Mouse (Mus musculus): Measurements from ENCODE around the gene Hadhb. TPM values are rescaled to one million over a fixed set of nuclear protein-coding genes. Genes with fewer than 3 reads are reported as not detected.
"Not testable (repeated sequence)": the region's sequence is repeated elsewhere in the genome, so short reads cannot be mapped to it uniquely, and the experiment has no call there.

The Hadhb gene
- total RNA-seq, 2 experiments from 2014 or later = 79.1 to 135 TPM

DNA sequence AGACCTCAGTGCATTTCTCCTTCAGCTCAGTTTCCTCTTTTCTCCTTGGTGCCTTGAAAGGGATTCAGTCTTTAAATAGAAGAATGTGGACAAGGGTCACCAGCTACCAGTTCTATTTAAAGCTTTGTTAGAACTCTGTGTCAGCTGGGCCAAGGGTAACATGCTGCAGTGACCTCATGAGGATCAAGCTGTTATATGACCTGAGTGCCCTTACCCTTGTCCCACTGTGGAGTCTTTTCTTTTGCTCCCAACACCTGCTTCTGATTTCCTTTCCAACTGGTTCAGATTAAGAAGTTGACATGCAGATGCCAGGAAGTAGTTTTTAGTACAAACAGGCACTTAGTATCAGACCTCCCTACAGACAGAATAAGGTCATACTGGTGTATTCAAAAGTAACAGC, 17.1 kb downstream of the Hadhb start:
- ATAC-seq (replicated peaks; ENCODE audit: poor library complexity, severe bottlenecking) = no peak

DNA sequence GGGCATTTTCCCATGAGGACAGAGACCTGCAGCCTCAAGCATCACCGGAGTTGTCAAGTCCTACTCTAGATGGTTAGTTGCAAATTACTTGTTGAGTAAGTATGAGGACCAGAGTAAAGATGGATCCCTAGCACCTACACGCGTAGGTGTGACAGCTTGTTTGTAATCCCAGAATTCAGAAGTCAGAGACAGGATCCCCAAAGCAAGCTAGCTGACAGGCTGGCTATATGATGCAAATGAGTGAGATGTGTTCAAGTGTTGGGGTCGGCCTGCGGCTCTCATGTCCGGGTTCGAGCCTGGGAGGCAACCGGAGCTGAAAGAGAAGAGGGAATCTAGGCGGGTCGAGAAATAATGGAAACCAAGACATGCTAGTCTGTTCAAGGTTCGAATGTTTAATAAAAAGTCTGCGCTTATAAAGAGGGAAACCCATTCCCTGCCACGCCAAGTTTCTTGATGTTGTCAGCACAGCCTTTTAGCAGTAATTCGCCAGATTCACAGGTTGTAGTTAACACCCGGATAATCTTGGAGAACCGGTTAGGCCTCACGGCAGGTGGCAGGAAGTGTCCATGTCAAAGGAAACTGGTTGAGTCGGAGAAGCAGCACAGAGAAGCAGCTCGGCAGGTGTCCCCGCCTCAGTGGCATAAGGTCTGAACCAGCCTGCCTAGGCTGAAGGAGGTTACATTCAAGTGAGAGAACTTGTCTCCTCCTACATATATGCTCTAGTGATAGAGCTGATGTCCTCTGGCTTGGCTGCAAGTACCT, 18.1 kb downstream of the Hadhb start:
- no peak for ATAC-seq (replicated peaks; ENCODE audit: poor library complexity, severe bottlenecking)

- ATAC-seq (replicated peaks; ENCODE audit: poor library complexity, severe bottlenecking) = no peak
Observed at GRCm38 (mm10) chr5:30175811-30176210, 20.8 kb downstream of the Hadhb start.

DNA sequence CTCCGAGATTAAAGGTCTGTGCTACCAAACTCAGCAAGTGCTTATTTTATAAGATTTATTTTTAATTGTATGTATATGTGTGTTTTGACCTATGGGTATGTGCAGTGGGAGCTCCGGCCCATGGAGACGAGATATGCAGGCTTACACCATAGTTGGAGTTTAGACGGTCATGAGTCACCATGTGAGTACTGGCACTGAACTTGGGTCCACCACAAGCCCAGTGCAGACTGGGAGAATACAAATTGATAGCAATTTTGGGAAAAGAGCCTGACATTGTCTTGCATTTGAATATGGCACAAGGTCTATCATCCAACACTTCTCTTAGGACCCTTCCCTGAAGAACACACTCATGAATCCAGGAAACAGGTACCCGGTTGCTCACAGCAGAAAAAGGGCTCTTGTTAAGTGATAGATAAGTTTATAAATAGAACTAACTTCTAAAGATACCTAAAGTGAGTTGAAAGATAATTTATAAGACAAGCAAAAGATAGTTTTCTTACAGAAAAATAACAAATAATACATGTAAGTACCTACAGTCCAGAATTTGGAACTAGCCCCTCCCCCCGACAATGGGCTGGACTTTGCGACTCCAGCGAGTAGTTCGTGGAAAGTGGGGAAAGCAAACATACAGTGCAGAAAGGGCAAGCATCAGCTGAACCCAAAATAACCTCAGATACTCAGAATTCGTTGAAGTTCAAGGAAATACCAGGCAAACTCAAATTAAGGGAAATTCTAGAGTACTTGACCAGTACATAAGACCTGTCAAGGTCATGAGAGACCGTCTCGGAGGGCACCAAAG, 32.8 kb downstream of the Hadhb start:
- ATAC-seq (replicated peaks; ENCODE audit: poor library complexity, severe bottlenecking) = no peak

- no peak for ATAC-seq (replicated peaks; ENCODE audit: poor library complexity, severe bottlenecking)
Observed at GRCm38 (mm10) chr5:30192452-30192851, 37.4 kb downstream of the Hadhb start.

DNA sequence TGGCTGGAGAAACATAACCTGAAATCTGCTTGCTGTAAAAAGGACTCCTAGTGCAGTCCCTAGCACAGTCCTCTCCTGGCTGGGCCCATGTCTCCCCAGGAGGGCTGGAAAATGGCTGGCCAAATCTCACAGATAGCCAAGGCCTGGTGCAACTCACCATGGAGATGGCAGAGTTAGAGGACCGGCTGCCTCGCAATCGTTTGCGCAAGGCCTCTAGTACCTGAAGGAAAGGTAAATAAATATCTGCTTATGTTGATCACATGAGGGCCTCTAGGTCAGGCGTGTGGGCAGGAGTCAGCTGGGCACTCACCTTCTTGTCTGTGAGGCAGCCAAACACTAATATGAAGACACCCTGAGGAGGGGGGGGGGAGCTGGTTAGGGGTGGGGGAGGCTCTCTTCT, 40.3 kb downstream of the Hadhb start:
- no peak for ATAC-seq (replicated peaks; ENCODE audit: poor library complexity, severe bottlenecking)

- peak; percentile 63 for ATAC-seq (replicated peaks; ENCODE audit: poor library complexity, severe bottlenecking)
Observed at GRCm38 (mm10) chr5:30198257-30198656, 43.2 kb downstream of the Hadhb start.

GRCm38 (mm10) chr5:30201521-30201920, 46.5 kb downstream of the Hadhb start:
- ATAC-seq (replicated peaks; ENCODE audit: poor library complexity, severe bottlenecking) = peak; percentile 36; the same call in 1 of the 2 replicates

DNA sequence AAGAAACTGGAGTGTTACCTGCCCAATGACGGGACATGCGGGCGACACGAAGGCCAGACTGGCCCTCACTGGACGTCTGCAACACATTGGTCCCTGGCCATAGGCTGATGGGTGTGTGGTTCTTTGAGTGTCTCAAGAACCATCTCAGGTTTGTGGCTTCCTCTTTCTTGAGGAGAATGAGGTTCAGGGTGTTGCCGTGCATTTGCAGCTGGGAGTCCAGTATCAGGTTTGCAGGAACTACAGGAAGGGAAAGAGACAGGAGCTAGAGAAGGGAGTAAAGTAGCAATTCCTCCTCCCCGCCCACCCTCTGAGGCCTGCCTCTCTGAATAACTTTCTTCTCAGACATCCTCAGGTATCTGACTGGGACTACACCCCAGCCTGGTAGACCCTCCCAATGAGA, 47.2 kb downstream of the Hadhb start:
- ATAC-seq (replicated peaks; ENCODE audit: poor library complexity, severe bottlenecking) = peak; percentile 38; the same call in 1 of the 2 replicates

DNA sequence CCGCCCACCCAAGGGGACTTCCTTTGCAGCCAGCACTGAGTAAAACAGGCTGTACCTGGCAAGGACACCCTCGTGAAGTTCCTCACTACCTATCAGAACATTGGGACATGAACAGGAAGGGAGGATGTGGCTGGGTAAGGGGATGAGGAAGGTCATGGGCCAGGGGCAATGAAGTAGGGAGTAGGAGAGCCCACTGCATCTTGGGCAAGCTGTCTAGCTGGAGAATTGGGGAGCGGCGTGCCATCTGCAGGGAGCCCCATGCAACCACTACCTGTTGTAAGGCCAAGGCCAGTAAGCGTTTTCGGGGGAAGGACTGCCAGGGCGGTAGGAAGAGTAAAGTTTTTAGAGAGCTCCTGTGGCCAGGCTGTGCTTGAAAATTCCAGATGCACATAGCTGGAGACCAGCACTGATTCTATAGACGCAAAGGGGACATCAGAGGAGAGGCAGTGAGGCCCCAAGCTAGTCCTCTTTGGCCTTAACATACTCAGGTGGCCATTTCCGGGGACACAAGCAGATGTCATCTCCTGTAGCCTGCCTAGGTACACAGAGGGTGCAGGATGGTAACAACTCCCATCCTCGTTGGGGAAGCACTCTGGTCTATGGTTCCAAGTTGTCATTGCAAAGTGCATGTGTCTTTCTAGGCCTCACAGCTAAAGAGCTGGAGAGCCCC, 48.3 kb downstream of the Hadhb start:
- no peak for ATAC-seq (replicated peaks; ENCODE audit: poor library complexity, severe bottlenecking)

DNA sequence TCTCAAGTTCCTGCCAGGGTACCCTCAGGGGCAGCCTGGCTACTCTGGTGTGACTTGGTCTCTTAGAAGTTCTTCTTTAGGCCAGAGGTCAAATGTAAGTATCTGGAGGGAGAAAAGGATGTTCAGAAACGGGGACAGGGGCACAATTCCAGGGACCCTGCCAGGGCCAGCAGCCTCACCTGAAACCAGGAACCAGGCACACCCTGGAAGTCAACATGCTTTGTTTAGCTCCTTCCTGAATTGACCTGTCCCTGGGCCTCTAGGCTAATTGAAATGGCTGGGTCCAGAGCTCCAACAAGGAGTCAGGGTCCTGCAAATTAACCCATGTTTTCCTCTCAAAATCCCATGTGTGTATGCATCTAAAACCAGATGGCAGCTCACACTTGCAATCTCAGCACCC, 49.4 kb downstream of the Hadhb start:
- no peak for ATAC-seq (replicated peaks; ENCODE audit: poor library complexity, severe bottlenecking)

DNA sequence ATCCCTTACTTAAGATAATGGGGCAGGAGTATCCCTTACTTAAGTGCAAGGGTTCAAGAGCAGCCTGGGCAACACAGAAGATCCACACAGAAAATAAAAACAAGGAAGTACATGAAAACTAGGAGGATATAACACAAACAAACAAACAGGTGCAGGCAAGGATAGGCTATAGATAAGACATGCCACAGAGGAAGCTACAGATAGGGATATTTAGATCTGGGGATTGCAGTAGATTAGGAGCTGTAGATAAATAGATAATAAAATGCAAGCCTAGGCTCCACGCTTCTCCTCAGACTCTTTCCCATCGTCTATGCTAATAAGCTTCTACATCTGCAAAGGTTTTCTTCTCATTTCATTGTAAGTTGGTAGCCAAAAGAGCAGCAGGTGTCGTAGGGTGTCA, 50.0 kb downstream of the Hadhb start:
- ATAC-seq (replicated peaks; ENCODE audit: poor library complexity, severe bottlenecking) = no peak

- no peak for ATAC-seq (replicated peaks; ENCODE audit: poor library complexity, severe bottlenecking)
Observed at GRCm38 (mm10) chr5:30205493-30205892, 50.4 kb downstream of the Hadhb start, which contains the start of gene Adgrf3. Gene Adgrf3, minus strand, starts transcription at chr5:30205722.

DNA sequence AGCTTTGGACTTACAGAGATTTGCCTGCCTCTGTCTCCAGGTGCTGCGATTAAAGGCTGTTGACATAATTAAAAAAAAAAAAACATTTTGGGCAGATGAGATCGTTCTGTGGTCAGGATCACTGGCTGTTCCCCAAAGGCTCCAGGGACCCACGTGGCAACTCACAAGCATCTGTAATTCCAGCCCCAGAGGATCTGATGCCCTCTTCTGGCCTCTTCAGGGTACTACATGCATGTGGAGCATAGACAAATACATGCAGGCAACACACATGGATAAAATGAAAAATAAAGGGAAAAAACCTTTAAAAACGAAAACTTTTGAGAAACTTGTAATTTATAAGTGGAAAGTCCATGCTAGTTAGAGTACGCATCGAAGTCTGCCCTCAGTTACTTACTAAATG, 52.2 kb downstream of the Hadhb start:
- ATAC-seq (replicated peaks; ENCODE audit: poor library complexity, severe bottlenecking) = peak; percentile 85

DNA sequence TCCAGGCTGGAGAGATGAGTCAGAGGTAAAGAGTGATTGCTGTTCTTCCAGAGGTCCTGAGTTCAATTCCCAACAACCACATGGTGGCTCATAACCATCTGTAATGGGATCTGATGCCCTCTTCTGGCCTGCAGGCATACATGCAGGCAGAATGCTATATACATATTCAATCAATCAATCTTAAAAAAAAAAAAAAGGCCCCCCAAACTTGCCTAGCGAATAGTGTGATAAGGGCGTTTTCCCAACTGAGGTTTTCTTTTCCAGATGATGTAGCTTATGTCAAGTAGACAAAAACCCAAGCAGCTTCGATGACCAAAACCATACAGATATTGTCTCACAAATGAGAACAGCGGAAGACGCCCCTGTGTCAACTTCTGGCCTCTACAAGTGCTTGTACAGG, 55.7 kb downstream of the Hadhb start:
- ATAC-seq (replicated peaks; ENCODE audit: poor library complexity, severe bottlenecking) = not testable (repeated sequence)

DNA sequence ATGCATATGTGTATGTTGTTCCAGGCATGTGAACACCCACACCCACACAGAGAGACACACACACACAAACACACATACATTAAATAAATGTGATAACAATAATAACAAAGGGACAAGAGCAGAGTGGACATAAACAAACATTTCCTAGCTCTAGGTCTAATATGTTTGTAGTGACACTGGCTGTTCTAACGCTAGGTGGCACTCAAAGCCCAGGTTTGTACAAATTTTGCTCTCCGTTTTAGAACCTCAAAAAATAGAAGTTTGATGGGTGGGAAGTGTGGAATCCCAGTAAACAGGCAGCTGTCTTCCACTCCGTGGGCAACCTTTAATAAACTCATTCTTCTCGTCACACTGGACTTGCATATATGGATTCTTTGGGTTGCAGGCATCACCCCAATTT, 59.8 kb downstream of the Hadhb start:
- ATAC-seq (replicated peaks; ENCODE audit: poor library complexity, severe bottlenecking) = peak; percentile 52

DNA sequence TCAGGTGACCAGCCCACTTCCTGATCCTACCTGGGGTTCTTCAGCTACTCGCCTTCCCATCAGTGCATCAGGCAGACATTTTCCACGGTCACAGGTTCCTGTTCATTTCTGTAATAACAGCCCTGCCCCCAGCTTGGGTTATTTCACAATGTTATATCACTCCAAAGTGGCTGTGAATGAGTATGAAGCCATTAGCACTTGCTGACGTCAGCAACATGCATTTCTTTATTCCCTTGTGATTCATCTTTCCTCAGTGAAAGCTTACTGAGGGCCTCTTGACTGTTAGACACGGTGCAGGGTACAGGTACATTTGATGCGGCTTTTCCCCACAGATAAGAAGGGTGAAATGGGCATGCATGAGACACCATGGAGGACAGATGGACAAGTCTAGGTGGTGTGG, 60.9 kb downstream of the Hadhb start:
- ATAC-seq (replicated peaks; ENCODE audit: poor library complexity, severe bottlenecking) = peak; percentile 69

DNA sequence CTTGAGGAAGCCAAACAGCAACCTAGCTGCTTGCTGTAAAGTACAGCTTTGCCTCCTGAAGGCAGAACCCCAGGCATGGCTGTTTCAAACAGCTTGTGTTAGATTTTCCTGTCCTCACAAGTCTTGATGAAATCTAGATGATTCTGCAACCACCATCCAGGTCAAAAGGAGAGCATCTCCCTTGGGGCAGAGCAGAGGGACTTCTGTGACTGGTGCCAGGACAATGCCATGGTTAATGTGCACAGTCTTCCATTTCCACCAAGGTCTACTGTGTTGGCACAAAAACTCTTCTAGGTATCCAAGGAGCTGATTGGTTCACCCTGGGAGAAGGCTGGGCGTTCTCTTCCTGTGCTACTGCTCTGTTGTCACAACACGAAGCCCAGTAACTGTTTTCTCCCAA, 64.7 kb downstream of the Hadhb start:
- no peak for ATAC-seq (replicated peaks; ENCODE audit: poor library complexity, severe bottlenecking)

GRCm38 (mm10) chr5:30220666-30221065, 65.6 kb downstream of the Hadhb start:
- ATAC-seq (replicated peaks; ENCODE audit: poor library complexity, severe bottlenecking) = no peak

DNA sequence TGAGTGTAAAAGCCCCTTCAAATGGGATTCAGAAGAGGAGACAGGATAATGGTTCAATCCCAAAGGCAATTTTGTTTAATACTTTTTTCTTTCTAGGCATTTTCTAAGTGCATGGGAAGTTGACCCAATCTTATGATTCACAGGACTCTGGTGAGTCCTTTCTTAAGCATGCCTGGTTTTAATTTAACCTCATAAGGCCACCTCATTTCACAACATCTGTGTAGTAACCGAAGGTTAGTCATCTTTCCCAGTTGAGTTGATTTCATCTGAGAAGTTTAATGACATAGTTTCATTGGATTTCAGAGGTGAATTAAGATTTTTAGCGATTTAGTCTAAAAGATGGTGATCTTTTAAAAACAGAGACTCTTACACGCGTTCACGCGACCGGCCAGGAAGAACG, 67.6 kb downstream of the Hadhb start:
- ATAC-seq (replicated peaks; ENCODE audit: poor library complexity, severe bottlenecking) = no peak

- no peak for ATAC-seq (replicated peaks; ENCODE audit: poor library complexity, severe bottlenecking)
Observed at GRCm38 (mm10) chr5:30230901-30231300, 75.9 kb downstream of the Hadhb start.
